21 mouse cellular contexts compared by ENCODE assay signal in genomic region chr9:114747466-114747865, GRCm38 (mm10). TPM values are rescaled to one million over a fixed set of nuclear protein-coding genes. Genes with fewer than 3 reads are reported as not detected.
DNase-seq lines count a peak whose midpoint lies in the region; TF ChIP-seq lines count a peak whose summit lies in the region.
"Had no signal": no experiment of that assay in that cellular context is flagged by ENCODE, and none has a peak within 500 bp of the region (broad histone marks: within the 10 kb centered on the region; RNA-seq: fewer than 3 reads in every experiment).

No protein-coding gene starts in this region.

- H3K27ac ChIP-seq in layer of hippocampus, adult 2 months = peak overlapping the region; percentile 62; the same call in 1 of the 2 replicates
- H3K27ac ChIP-seq in cortical plate, adult 2 months (ENCODE audit: insufficient read depth, low read length) = peak overlapping the region; percentile 39
- H3K27ac ChIP-seq: embryonic facial prominence, embryonic 10.5 days; forebrain, embryonic 13.5 days; gastrocnemius, adult 2 months; heart, embryonic 13.5 days; hindbrain, embryonic 12.5 days; intestine, embryonic 15.5 days had no signal

- H3K4me3 ChIP-seq in layer of hippocampus, adult 2 months = no peak overlapping the region
- peak overlapping the region; percentile 27; the same call in 1 of the 2 replicates for H3K4me3 ChIP-seq in E14TG2a.4 (replicated peaks; ENCODE audit: low read length)
- H3K4me3 ChIP-seq in cortical plate, adult 2 months (ENCODE audit: insufficient read depth, low read length) = no peak overlapping the region
- H3K4me3 ChIP-seq: embryonic facial prominence, embryonic 10.5 days; forebrain, embryonic 13.5 days; gastrocnemius, adult 2 months; heart, embryonic 13.5 days; hindbrain, embryonic 12.5 days; intestine, embryonic 15.5 days had no signal

- TF ChIP-seq CTCF in layer of hippocampus, adult 2 months (conservative IDR thresholded peaks at IDR 0.05) = no peak
- no peak for TF ChIP-seq CTCF in E14TG2a.4 (conservative IDR thresholded peaks at IDR 0.05; ENCODE audit: low read length)
- no peak for TF ChIP-seq CTCF in cortical plate, adult 2 months (IDR thresholded peaks at IDR 0.05; ENCODE audit: extremely low read depth, insufficient read depth, low read length)

- no peaks in the 10 kb centered on the region for H3K27me3 ChIP-seq in E14TG2a.4 (ENCODE audit: insufficient read depth, low read length)
- H3K27me3 ChIP-seq: forebrain, embryonic 13.5 days; heart, embryonic 13.5 days; hindbrain, embryonic 12.5 days; intestine, embryonic 15.5 days; Patski had no signal

- H3K9me3 ChIP-seq in E14TG2a.4 (ENCODE audit: low read length) = no peaks in the 10 kb centered on the region
- H3K9me3 ChIP-seq: embryonic facial prominence, embryonic 10.5 days; forebrain, embryonic 13.5 days; heart, embryonic 13.5 days; hindbrain, embryonic 12.5 days; intestine, embryonic 15.5 days had no signal

- peaks cover 78% of the 10 kb centered on the region for H3K36me3 ChIP-seq in E14TG2a.4 (ENCODE audit: insufficient read depth, low read length)

- no peak for DNase-seq in layer of hippocampus, adult 2 months (ENCODE audit: low spot score in 2 of 2)
- DNase-seq in layer of hippocampus, postnatal 14 days (ENCODE audit: low spot score in 2 of 2) = no peak
- peak; percentile 29 for DNase-seq in ES-CJ7 (ENCODE audit: low read depth, low spot score)
- DNase-seq in adrenal gland, postnatal 36 days = no peak
- no peak for DNase-seq in retina, postnatal 1 day
- DNase-seq: adrenal gland, adult 8-10 months; cerebellum, adult 18-20 months; cerebellum, adult 9-11 months; cerebellum, postnatal 36 days; forebrain, postnatal 0 days; gastrocnemius, adult 2 months; gastrocnemius, postnatal 25 days; heart, postnatal 4 days had no signal

- peaks cover 35% of the 10 kb centered on the region for H3K4me1 ChIP-seq in E14TG2a.4 (replicated peaks; ENCODE audit: low read depth, low read length)
- H3K4me1 ChIP-seq in cortical plate, adult 2 months (ENCODE audit: control insufficient read depth, insufficient read depth, low read length) = peaks cover 9% of the 10 kb centered on the region
- H3K4me1 ChIP-seq: hindbrain, embryonic 12.5 days had no signal

- TF ChIP-seq POLR2A in cortical plate, adult 2 months (IDR thresholded peaks at IDR 0.05; ENCODE audit: extremely low read depth, insufficient read depth, low read length) = no peak

RNA-seq across cellular contexts. Expression of gene Cmtm6, which starts 16.6 kb away (rescaled TPM):
- total RNA-seq in layer of hippocampus, adult 2 months (2021) = 10 to 100 TPM; 19.2 to 25.6 TPM
- total RNA-seq in layer of hippocampus, postnatal 14 days (2021) = 10 to 100 TPM; 25.9 to 28.1 TPM
- polyA plus RNA-seq in cortical plate, adult 2 months (2012; rRNA removed) = 22.8 and 23.8 TPM in 2 replicates
- 100 to 1,000 TPM in 1 of 2 experiments, 10 to 100 TPM in 1; 71.3 to 102 TPM for total RNA-seq in adrenal gland, postnatal 36 days (2021)

RNA-seq across cellular contexts. Expression of gene Cmtm7, which starts 34.2 kb away (rescaled TPM):
- 1 to 10 TPM; 4.3 to 4.8 TPM for total RNA-seq in layer of hippocampus, adult 2 months (2021)
- 1 to 10 TPM; 7.4 to 8.3 TPM for total RNA-seq in layer of hippocampus, postnatal 14 days (2021)
- polyA plus RNA-seq in cortical plate, adult 2 months (2012; rRNA removed) = 8.9 and 9.1 TPM in 2 replicates
- 10 to 100 TPM; 29.2 to 39.2 TPM for total RNA-seq in adrenal gland, postnatal 36 days (2021)

RNA-seq across cellular contexts. Expression of gene Dync1li1, which starts 58.9 kb away (rescaled TPM):
- 10 to 100 TPM; 96.5 to 97.1 TPM for total RNA-seq in layer of hippocampus, adult 2 months (2021)
- 100 to 1,000 TPM in 1 of 2 experiments, 10 to 100 TPM in 1; 98.6 to 107 TPM for total RNA-seq in layer of hippocampus, postnatal 14 days (2021)
- polyA plus RNA-seq in cortical plate, adult 2 months (2012; rRNA removed) = 57.8 and 57.9 TPM in 2 replicates
- 10 to 100 TPM; 39.2 to 47.6 TPM for total RNA-seq in adrenal gland, postnatal 36 days (2021)
